Mouse (Mus musculus): ENCODE measurements at regions not wholly inside any gene's neighbourhood (a gene's known extent, or its start where the extent isn't known, plus 50 kb on each side); places are given as distances from the start of the nearest gene placed in this dataset.
"Not testable (repeated sequence)": the region's sequence is repeated elsewhere in the genome, so short reads cannot be mapped to it uniquely, and the experiment has no call there.

DNA sequence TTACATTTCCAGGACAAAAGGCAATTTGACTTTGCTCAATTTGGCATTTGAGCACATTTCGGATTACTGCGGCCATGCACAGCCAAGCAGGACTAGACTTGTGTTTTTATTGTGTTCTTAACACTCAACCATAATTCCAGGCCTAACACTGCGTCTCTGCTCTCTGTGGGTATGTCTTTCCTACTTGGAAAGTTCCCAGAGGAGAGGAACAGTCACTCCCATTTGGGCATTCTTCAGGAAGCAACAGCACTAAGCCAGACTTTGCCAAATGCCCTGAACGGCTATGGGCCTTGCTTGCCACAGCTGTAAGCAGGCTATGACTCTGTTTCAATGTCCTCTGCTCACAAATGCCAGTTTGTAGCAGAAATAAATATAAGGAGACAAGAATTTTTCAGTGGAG, 56.5 kb upstream of the Pdk3 start:
- no peak overlapping the region for H3K27ac ChIP-seq (ENCODE audit: control insufficient read depth, insufficient read depth, low read depth, low read length, poor library complexity)
- 80% methylated on average over 4 of the region's 4 CpGs for WGBS
- no peaks in the 10 kb centered on the region for H3K4me1 ChIP-seq (ENCODE audit: control insufficient read depth, insufficient read depth, low read length)
- TF ChIP-seq POLR2A (IDR thresholded peaks at IDR 0.05; ENCODE audit: borderline replicate concordance, control insufficient read depth, low read depth, low read length): no peak
- no peak for TF ChIP-seq CTCF (IDR thresholded peaks at IDR 0.05; ENCODE audit: control insufficient read depth, insufficient read depth, low read length)
- no peak overlapping the region for H3K4me3 ChIP-seq (replicated peaks; ENCODE audit: control insufficient read depth, low read depth, low read length)

DNA sequence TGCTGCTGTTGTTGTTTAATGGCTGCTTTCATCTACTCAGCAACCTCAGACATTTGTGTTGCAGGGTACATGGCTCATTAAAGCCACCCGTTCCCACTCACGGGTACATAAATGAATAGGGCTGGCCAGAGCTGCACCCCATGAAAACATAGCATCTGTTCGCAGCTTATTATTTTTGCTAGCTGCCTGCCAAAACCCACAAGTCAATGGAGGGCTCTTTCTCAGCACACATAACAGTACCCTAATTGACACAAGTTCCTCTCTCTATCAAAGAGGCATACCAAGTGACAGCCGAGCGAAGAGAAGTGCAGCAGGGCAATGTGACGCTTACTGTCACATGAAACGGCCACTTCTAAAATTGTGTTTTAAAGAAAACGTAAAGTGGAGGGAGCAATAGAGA, 57.0 kb upstream of the Pdk3 start:
- WGBS: 71% methylated on average over 8 of the region's 8 CpGs
- TF ChIP-seq POLR2A (IDR thresholded peaks at IDR 0.05; ENCODE audit: borderline replicate concordance, control insufficient read depth, low read depth, low read length) (no peak), CTCF (IDR thresholded peaks at IDR 0.05; ENCODE audit: control insufficient read depth, insufficient read depth, low read length) (no peak)

DNA sequence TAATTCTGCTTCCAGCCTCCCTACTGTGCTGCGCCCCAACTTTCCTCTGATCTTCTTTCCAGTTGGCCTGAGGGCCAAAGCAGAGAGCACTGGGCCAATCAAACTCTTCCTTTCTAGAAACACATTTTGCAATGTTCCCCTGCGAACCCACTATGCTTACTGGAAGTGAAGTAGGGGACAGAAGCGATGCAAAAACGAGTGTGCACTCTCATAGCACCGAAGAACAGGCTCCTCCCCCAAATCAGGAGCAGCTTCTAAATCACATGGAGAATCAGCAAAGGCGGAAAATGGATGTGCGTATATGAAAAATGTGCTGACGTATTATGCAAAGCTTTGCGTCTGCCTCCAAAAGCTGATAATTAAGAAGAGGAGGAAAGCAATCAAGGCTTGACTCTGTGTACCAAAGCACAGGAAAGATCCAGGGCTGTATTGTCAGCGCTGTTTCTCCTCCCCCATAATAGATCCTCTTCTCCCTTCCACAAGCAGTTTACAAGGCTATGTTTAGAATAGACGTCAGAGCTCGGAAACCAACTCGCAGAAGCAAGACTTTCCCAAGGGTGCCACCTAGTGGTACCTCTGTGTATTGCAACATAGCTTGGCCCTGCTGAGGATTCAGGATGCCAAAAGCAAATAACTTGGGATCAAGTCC, 57.5 kb upstream of the Pdk3 start:
- TF ChIP-seq CTCF (IDR thresholded peaks at IDR 0.05; ENCODE audit: control insufficient read depth, insufficient read depth, low read length) (peak; percentile 63), POLR2A (IDR thresholded peaks at IDR 0.05; ENCODE audit: borderline replicate concordance, control insufficient read depth, low read depth, low read length) (no peak)
- peak overlapping the region; percentile 42 for H3K4me3 ChIP-seq (replicated peaks; ENCODE audit: control insufficient read depth, low read depth, low read length)
- 25% methylated on average over 13 of the region's 13 CpGs for WGBS

More for the DNA sequence above, 57.0 kb upstream of the Pdk3 start:
- Histone ChIP-seq H3K4me1 (ENCODE audit: control insufficient read depth, insufficient read depth, low read length) (no peaks in the 10 kb centered on the region), H3K4me3 (replicated peaks; ENCODE audit: control insufficient read depth, low read depth, low read length) (no peak overlapping the region), H3K27ac (ENCODE audit: control insufficient read depth, insufficient read depth, low read depth, low read length, poor library complexity) (no peak overlapping the region)

DNA sequence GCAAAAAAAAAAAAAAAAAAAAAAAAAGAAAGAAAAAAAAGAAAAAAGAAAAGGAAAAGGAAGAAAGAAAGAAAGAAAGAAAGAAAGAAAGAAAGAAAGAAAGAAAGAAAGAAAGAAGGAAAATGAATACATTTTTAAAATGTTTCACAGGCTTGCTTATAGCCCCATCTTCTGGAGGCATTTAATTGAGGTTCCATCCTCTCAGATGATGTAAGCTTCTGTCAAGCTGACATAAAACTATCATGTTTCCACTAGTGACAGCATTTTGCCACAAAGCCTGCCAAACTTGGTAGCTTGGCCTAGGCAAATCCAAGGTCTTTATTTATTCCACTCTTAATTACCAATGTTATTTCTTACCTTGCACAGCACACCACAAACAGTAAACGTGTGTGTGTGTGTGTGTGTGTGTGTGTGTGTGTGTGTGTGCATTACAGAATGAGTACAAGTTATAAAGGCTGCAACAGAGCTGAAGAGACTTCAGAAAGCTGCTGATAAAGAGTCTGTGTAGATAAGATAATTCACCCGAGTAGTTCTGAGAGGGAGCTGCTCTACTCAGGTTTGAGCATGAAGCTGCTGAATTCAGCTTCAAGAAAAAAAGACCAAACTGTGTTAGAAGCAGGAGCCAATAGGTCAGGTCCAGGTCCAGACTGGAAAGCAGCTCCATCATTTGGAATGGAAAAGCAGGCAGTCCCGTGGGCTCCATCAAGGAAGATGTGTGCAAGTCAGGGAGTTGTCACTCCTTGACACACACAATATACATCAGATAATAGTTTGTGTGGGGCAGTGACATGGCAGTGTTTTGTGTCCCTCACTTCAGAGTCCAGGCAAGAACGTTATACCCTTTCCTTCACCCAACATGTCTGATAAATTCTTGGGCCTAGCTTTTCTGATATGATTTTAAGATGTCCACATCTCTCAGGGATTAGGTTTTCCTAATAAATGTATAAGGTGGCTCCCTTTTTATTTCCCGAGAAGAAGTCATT, 65.1 kb upstream of the Pdk3 start:
- 65% methylated on average over 5 of the region's 5 CpGs for WGBS
- Histone ChIP-seq H3K4me3 (replicated peaks; ENCODE audit: control insufficient read depth, low read depth, low read length) (no peak overlapping the region), H3K27ac (ENCODE audit: control insufficient read depth, insufficient read depth, low read depth, low read length, poor library complexity) (no peak overlapping the region), H3K4me1 (ENCODE audit: control insufficient read depth, insufficient read depth, low read length) (no peaks in the 10 kb centered on the region; the same call in 1 of the 2 replicates)
- no peak for TF ChIP-seq CTCF (IDR thresholded peaks at IDR 0.05; ENCODE audit: control insufficient read depth, insufficient read depth, low read length)

More for the DNA sequence above, 57.5 kb upstream of the Pdk3 start:
- H3K27ac ChIP-seq (ENCODE audit: control insufficient read depth, insufficient read depth, low read depth, low read length, poor library complexity): no peak overlapping the region
- no peaks in the 10 kb centered on the region for H3K4me1 ChIP-seq (ENCODE audit: control insufficient read depth, insufficient read depth, low read length)

DNA sequence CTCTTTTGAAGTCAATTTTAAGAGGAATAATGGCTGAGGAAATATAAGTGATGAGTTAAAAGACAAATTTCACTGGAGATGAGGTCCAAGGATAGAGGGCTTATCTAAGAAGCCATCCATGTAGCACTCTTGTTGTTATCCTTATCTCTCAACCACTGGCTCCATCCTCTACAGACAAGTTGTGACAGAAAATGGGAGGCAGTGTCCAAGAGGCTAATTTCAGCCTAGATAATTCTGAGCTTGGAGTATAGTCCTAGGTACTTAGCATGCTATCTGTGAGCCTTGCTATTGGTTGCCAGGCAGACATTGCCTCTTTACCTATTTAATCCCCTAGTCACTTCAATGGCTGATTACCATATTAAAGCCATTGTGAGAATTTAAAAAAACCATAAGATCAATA, 65.2 kb upstream of the AU015836 start:
- no peak overlapping the region for H3K27ac ChIP-seq (ENCODE audit: control insufficient read depth, insufficient read depth, low read depth, low read length, poor library complexity)
- no peak for TF ChIP-seq CTCF (IDR thresholded peaks at IDR 0.05; ENCODE audit: control insufficient read depth, insufficient read depth, low read length)
- TF ChIP-seq POLR2A (IDR thresholded peaks at IDR 0.05; ENCODE audit: borderline replicate concordance, control insufficient read depth, low read depth, low read length): no peak
- H3K4me1 ChIP-seq (ENCODE audit: control insufficient read depth, insufficient read depth, low read length): no peaks in the 10 kb centered on the region; the same call in 1 of the 2 replicates
- no peak overlapping the region for H3K4me3 ChIP-seq (replicated peaks; ENCODE audit: control insufficient read depth, low read depth, low read length)

DNA sequence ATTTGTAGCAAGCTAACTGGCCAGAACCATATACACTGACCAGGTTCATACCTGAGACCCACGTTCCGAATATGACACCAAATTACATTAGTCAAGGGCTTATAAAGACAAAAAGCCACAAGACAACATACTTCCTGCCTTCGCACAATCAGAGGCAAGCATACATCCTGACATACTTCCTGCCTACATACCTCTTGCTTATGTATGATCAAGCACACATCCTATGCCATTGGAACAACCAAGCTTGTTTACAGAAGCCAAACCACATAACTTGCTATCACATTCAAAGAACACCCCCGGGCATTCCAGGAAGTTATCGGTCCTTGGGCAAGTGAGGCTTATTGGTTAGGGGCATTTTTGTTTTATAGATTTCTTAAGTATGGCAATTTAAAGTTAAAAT, 62.9 kb upstream of the AU015836 start:
- Histone ChIP-seq H3K27ac (ENCODE audit: control insufficient read depth, insufficient read depth, low read depth, low read length, poor library complexity) (no peak overlapping the region), H3K4me3 (replicated peaks; ENCODE audit: control insufficient read depth, low read depth, low read length) (no peak overlapping the region), H3K4me1 (ENCODE audit: control insufficient read depth, insufficient read depth, low read length) (no peaks in the 10 kb centered on the region)
- 11% methylated on average over 5 of the region's 5 CpGs for WGBS
- TF ChIP-seq POLR2A (IDR thresholded peaks at IDR 0.05; ENCODE audit: borderline replicate concordance, control insufficient read depth, low read depth, low read length) (no peak), CTCF (IDR thresholded peaks at IDR 0.05; ENCODE audit: control insufficient read depth, insufficient read depth, low read length) (no peak)

DNA sequence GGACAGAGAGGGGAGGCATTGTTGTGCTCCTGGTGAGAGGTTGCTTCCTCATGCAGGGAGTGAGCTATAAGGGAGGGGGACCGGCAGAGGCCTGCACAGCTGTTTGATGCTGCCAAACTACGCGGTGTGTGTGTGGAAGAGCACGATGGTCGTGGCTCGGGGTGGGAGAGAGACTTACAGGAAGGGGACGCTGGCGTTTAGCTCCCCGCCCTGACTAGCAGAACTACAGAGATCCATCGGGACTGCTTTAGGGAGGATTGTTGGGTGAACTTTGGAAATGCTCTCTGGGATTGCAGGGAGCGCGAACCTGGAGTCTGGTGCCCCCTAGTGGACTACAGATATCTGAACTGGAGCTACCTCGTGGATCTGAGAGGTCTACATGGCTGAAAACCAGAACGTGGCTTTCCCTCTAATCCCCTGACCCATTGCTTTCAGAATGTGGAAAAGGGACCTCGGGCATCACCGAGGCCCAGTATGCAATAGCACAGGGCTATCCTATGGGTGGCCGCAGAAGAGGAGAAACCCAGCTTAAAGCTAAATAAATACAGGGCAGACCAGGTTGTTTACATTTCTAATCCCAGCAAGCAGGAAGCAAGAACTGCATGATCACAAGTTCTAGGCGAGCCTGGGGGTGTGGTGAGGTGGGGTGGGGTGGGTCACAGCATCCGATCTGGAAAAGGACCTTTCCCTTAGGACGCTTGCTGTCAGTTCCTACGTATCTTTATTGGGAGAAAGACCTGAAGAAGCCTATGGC, 57.2 kb upstream of the AU015836 start:
- peak overlapping the region; percentile 32 for H3K4me3 ChIP-seq (replicated peaks; ENCODE audit: control insufficient read depth, low read depth, low read length)
- no peaks in the 10 kb centered on the region for H3K4me1 ChIP-seq (ENCODE audit: control insufficient read depth, insufficient read depth, low read length)
- H3K27ac ChIP-seq (ENCODE audit: control insufficient read depth, insufficient read depth, low read depth, low read length, poor library complexity): no peak overlapping the region
- no peak for TF ChIP-seq POLR2A (IDR thresholded peaks at IDR 0.05; ENCODE audit: borderline replicate concordance, control insufficient read depth, low read depth, low read length)
- peak; percentile 70 for TF ChIP-seq CTCF (IDR thresholded peaks at IDR 0.05; ENCODE audit: control insufficient read depth, insufficient read depth, low read length)
- WGBS: 18% methylated on average over 21 of the region's 21 CpGs

DNA sequence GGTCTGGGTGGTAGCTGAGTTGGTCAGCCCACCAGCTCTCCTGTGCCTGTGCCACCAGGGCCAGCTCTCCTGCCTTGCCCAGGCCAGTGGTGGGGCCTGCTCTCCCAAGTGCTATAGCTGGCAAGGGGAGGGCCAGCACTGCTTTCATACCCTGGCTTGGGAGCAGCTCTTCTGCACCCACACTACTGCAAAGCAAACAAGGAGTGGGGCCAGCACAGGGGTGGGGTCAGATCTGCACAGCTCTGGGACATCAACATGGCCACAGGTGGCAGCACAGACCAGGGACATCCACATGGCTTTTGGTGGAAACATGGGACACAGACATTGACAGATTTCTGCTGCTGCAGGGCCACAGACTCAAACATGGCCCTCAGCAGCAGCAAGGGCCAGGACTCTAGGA, 52.9 kb upstream of the AU015836 start:
- no peak for TF ChIP-seq CTCF (IDR thresholded peaks at IDR 0.05; ENCODE audit: control insufficient read depth, insufficient read depth, low read length)
- no peak for TF ChIP-seq POLR2A (IDR thresholded peaks at IDR 0.05; ENCODE audit: borderline replicate concordance, control insufficient read depth, low read depth, low read length)
- no peaks in the 10 kb centered on the region; the same call in 1 of the 2 replicates for H3K4me1 ChIP-seq (ENCODE audit: control insufficient read depth, insufficient read depth, low read length)
- no peak overlapping the region for H3K4me3 ChIP-seq (replicated peaks; ENCODE audit: control insufficient read depth, low read depth, low read length)
- H3K27ac ChIP-seq (ENCODE audit: control insufficient read depth, insufficient read depth, low read depth, low read length, poor library complexity): no peak overlapping the region

DNA sequence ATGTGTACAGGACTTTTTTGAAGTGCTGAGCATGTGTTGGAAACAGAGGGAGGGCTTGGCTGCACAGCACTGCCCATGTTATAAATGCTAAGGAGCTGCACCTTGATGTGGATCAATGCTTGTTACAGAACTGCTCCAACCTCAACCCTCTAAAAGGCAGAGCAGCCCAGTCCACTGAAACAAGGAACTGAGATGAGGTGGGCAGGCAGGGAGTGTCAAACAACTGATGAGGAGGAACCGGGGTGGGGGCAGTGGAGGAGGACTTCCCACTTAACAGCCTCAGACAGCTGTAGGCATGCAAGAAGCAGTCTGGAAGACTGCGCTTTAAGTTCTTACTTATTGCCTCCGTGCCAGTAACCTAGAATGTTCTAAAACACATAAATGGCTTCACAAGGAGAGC, 51.1 kb upstream of the AU015836 start:
- H3K27ac ChIP-seq (ENCODE audit: control insufficient read depth, insufficient read depth, low read depth, low read length, poor library complexity); H3K4me3 ChIP-seq (replicated peaks; ENCODE audit: control insufficient read depth, low read depth, low read length); H3K4me1 ChIP-seq (ENCODE audit: control insufficient read depth, insufficient read depth, low read length): not testable (repeated sequence)
- WGBS: 25% methylated on average over 3 of the region's 3 CpGs

Measured in bone marrow, adult 2 months (tissue).